Mouse (Mus musculus) thymus, postnatal 4 days (tissue): ENCODE measurements at regions not wholly inside any gene's neighbourhood (a gene's known extent, or its start where the extent isn't known, plus 50 kb on each side); places are given as distances from the start of the nearest gene placed in this dataset.

Source experiments
- DNase-seq: peaks from one replicate; pipeline ENCODE4 v3.0.0; 2021

DNA sequence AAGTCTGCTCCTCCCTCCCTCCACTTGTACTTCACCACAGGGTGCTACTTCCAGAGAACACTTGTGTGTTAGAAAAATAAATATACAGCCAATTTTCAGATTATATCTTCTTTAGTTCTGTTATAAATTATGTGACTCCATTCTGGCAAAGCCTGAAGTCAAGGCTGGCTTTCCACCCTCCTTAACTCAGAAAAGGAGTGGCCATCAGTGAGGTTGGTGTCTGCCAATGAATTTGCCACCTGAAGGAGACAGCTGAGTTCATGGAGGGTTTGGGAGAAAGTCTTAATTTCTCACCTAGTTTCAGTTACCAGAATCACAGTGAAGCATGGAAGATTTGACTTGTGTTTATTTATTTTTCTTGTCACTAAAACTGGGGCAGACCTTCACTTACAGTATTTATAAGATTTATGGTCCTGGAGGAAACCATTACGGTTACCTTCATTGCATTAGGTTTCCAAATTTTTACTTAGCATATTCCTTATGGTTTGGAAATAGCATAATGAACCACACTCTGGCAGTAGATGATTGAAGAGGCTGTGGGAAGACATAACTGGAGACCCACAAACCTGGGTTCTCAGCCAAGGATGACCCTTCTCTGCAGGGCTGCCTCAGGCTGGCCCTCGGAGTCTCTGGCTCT is 186.4 kb downstream of the Pten start:
- no peak for DNase-seq

DNA sequence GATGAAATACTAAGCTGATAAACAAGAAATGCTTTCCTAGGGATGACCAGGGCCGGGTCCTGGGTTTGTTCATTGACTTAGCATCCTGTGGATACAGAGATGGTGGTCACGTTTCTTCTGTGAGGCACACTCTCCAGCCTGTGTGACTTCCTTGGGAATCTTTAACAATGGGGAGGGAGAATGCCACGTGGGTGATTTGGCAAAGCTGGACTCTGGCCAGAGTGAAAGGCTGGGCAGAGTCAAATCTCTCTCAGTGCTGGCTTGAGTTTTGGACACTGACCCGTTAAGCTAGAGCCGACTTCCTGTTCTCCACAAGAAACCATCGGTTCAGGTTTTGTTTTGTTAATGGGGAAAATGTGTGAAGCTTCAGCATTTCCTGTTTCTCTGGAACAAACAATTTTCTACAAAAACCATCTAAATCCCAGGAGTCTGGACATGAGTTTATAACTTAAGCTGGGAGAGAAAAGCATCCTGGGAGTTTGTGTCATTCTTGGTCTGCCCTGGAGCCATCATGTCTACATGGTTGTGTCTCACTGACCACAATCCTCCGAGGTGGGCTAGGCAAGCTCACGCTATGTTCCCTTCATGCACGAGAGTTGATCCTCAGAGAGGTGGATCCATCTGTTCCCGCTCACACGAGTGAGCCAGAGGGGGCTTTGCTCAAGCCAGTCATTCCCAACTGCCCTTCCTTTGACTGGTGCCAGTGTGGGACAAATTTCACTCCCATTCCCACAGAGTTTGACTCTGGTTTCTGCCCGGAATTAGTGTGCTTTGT is 190.0 kb downstream of the Pten start:
- no peak for DNase-seq

- DNase-seq = no peak
Measured at GRCm38 (mm10) chr19:32950252-32950651, 193.0 kb downstream of the Pten start.

GRCm38 (mm10) chr19:32950794-32951193 is 193.5 kb downstream of the Pten start:
- no peak for DNase-seq

DNA sequence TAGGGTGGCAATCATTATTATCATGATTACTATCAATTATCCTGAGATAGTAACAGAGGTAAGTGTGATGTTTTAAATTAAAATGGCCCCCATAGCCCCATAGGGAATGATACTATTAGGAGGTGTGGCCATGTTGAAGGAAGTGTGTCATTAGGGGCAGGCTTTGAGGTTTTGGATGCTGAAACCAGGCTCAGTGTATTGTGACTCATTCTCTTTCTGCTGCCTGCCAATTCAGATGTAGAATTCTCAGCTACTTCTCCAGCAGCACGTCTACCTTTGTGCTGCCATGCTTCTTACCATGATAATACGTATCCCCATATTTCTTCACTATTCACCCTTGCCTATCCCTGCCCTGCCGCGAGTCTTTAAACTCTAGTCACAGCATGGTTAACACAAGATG is 195.1 kb downstream of the Pten start:
- no peak for DNase-seq

DNA sequence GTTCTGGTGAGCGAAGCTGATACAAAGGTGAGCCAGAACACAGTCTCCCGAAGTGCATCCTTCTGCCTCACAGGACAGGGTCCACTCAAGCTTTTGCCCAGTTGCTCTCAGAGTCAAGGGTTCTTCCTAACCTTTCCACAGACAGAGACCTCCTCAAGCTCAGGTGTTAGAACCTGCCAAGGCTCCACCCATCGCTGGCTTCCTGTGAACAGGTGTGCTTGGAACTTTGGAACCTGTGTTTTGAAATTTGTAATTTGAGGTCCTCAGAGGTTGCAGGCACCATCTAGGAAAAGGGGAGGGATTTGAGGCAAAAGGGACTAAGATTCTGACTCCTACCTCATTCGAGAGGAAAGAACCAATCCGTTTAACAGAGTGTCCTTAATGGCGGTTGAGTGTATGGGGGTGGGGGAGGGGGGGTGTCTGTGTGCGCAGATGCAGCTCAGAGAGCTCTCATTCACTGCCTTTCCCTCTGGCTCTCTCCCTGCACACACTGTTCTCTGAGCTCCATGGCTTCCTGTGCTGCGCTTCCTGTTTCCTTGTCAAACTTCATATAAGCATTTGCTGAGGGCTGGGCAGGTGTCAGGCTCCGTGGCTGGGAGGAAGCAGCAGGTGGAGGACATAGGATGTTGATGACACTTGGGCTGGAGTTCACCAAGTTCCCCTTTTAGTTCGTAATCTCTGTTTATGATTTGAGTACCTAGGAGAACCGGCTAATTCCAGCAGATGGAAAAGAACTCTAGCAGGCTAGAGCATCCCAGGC is 195.8 kb downstream of the Pten start:
- peak; percentile 68 for DNase-seq

- peak; percentile 56 for DNase-seq
Measured at GRCm38 (mm10) chr19:32954001-32954605, 196.8 kb downstream of the Pten start.

DNA sequence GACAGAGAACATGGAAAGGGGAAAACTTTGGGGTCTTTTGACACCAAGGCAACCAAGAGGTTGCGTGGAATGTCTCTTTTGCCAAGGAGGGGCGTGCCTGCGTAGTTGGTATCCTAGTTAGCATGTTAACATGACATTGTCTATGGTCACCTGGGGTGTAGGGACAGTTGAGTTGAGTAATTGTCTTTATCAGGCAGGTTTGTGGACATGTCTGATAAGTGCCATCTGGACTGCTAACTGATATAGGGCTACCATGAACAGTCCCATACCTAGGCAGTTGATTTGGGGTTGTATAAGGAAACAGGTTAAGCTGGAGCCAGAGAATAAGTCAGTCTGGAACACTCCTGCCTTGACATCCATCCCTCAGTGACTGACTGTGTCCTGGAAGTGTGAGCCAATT is 197.6 kb downstream of the Pten start:
- no peak for DNase-seq

DNA sequence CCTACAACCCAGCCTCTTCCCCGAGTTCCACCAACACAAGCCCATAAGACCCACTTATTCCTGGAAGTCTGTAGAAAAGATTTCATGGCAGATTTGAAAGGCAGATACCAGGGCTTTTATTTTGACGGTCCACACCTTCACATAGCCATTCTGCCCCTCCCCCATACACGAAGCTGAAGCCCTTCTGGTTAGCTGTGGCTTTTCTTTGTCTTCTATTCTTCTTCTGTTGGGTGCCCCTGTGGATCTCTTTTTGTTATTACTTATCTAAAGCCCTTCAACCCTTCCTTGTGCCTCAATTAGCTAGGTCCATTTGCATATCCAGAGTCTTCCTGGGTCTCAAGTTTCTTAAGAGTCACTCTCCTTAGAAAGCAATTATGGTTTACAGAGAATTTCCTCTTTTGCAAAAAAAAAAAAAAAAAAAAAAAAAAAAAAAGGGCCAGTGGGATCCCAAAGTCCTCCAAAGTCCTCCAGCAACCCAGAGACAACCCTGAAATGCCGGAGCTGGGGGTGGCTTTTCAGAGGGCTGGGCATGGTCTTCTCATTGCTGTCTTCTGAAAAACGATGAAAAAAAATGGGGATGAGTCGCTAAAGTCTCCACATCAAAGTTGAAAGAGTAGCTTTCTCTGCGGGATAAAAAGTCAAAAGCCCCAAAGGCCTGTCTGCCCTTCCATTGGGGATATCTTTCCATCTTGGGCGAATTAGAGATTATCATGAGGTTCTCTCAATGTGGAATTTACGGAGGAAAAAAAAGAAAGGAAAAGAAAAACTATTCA is 199.0 kb downstream of the Pten start:
- peak; percentile 71 for DNase-seq

GRCm38 (mm10) chr19:32956916-32957558 is 199.7 kb downstream of the Pten start:
- peak; percentile 61 for DNase-seq

DNA sequence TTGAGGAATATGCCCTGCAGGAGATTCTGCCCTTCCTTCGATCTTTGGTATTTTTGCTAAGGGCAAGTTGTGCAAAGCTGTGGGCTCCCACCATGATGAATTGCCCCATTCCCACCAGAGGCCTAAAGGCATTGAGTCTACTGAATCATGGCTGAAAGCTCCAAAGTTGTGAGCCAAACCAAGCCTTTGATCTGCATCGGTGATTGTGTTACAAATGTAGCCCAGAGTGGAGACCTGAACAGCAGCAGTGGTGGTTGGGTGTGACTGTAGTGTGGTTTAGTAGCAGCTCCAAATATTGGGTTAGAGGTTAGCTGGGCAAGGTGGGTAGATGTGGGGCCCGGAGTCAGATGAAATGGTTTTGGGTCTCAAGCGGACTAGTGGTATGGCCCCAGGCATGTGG is 201.0 kb downstream of the Pten start:
- DNase-seq = no peak

GRCm38 (mm10) chr19:32958791-32959190 is 201.5 kb downstream of the Pten start:
- DNase-seq = no peak

DNA sequence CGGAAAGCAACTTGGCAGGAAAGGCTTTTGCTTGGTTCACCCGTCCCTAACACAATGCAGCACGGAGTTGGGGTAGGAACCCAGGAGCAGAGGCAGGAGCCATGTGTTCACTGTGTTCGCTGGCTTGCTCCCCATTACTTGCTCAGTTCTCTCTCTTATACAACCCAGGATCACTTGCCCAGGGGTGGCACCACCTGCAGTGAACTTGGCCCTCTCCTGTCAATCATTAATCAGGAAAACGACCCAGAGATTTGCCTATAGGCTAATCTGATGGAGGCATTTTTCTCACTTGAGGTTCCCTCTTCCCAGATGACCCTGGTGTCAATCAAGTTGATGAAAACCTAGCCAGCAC is 202.5 kb downstream of the Pten start:
- DNase-seq = no peak

DNA sequence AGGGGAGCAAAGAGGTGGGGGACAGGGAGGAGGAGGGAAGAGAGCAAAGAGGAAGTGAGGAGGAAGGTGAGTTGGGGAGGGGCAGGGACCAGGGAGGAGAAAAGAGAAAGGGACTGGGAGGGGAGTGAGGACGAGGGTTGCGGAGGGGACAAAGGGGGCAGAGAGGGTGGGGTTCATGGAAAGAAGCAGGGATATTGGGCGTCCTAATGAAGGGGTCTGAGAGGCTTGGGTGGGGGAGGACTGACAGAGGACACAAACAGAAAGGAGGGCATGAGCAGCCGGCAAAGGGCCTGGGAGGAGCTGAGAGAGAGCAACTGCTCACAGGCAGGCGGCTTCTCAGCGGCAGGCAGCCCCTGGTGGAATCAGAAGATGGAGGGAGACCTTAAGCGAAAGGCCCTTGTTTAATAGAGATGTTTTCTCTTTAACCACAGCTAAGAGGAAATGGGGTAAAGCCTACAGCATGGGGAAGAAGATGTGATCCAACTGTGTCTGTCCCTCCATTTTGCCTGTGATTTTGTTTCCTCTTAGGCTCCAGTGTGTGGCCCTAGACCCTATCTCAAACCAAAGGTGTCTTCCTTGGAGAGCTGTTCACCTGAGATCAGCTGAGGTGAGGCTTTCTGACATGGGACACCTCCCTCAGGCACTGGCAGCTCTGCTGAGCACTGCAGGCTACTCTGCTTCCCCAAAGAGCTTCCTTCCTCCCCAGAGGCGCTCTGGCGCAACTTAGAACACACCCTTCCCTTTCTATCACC is 203.1 kb downstream of the Pten start:
- DNase-seq = peak; percentile 58

- DNase-seq = no peak
Measured at GRCm38 (mm10) chr19:32961525-32961924, 204.2 kb downstream of the Pten start.

- DNase-seq = peak; percentile 45
Measured at GRCm38 (mm10) chr19:32963983-32964382, 206.7 kb downstream of the Pten start.

- no peak for DNase-seq
Measured at GRCm38 (mm10) chr19:32965488-32965887, 208.2 kb downstream of the Pten start.

DNA sequence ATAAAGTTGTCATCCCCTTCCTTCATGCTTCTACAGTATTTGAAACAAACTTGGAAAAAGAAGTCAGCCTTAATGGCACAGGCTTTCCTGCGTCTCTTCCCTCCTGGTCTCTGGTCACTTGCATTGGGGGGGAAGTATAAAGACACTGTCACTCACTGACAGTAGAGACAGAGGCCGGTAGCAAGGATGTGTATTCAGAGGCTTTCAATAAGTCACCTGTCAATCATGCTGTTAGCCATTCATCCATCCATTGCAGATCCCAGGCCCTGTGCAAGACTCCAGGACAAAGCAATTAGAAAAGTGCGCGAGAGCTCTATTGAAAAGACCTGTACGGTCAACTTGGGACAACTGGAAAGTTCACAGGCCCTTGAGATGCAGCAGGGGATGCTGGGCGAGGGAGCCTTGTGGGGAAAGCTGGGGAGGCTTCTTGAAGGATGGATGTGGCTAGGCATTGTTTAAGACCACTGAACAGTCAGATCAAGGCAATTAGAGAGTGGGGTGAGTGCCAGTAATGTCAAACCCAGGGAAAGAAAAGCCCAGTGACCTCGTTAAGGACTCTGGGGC is 212.0 kb downstream of the Pten start:
- no peak for DNase-seq

- no peak for DNase-seq
Measured at GRCm38 (mm10) chr19:32972116-32972515, 214.8 kb downstream of the Pten start.

DNA sequence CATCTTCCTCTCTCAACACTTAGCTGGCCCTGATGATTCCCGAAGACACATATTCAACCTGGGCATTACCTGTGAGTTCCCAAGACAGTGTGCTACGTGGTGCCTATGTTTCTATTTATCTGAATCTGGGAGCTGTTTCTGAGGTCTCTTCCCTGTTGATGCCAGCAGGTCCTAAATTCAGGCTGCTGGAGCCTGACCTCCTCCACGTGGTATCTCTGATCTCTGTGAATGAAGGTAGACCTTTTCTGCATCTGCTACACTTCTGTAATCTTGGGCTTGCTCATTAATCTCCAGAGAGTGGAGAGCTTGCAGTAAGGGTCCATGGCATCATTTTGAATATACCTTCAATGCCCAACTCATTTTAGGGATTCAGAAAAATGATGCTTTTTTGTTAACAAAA is 215.8 kb downstream of the Pten start:
- DNase-seq = no peak

GRCm38 (mm10) chr19:32974778-32975240 is 217.5 kb downstream of the Pten start:
- no peak for DNase-seq
